Mouse (Mus musculus) embryo, embryonic 9.5 days (tissue): ENCODE results near the gene Sorcs3.

ENCODE experiments used
- DNase-seq: peaks from one replicate; pipeline ENCODE4 v3.0.0-alpha.2; 2017; ENCODE audit errors: extremely low spot score

Sorcs3 gene

GRCm38 (mm10) chr19:48205929-48206814, at the start of gene Sorcs3:
TSS of gene Sorcs3 (plus strand) at chr19:48206025.
- DNase-seq, result peak; percentile 59

- no peak for DNase-seq
These were observed 40.5 kb upstream of the Sorcs3 start for GRCm38 (mm10) chr19:48165341-48165740.

GRCm38 (mm10) chr19:48167110-48167509, 38.7 kb upstream of the Sorcs3 start:
- no peak for DNase-seq

GRCm38 (mm10) chr19:48168284-48168683, 37.5 kb upstream of the Sorcs3 start:
- DNase-seq, result peak; percentile 15

GRCm38 (mm10) chr19:48174717-48175116, 31.1 kb upstream of the Sorcs3 start:
- no peak for DNase-seq

- DNase-seq, result peak; percentile 72
These were observed 1.8 kb upstream of the Sorcs3 start for GRCm38 (mm10) chr19:48203928-48204470.

GRCm38 (mm10) chr19:48204476-48204875, 1.3 kb upstream of the Sorcs3 start:
- peak; percentile 11 for DNase-seq

GRCm38 (mm10) chr19:48204892-48205761, 698 bp upstream of the Sorcs3 start:
- DNase-seq, result peak; percentile 47

- peak; percentile 29 for DNase-seq
These were observed 1.3 kb downstream of the Sorcs3 start for GRCm38 (mm10) chr19:48206861-48207730.

GRCm38 (mm10) chr19:48207731-48208370, 2.0 kb downstream of the Sorcs3 start:
- peak; percentile 58 for DNase-seq

GRCm38 (mm10) chr19:48215379-48215778, 9.6 kb downstream of the Sorcs3 start:
- no peak for DNase-seq

GRCm38 (mm10) chr19:48237786-48238372, 32.1 kb downstream of the Sorcs3 start:
- no peak for DNase-seq

GRCm38 (mm10) chr19:48238391-48238790, 32.6 kb downstream of the Sorcs3 start:
- no peak for DNase-seq

- no peak for DNase-seq
These were observed 35.1 kb downstream of the Sorcs3 start for GRCm38 (mm10) chr19:48240960-48241359.

- no peak for DNase-seq
These were observed 38.2 kb downstream of the Sorcs3 start for GRCm38 (mm10) chr19:48244036-48244435.

- no peak for DNase-seq
These were observed 53.4 kb downstream of the Sorcs3 start for GRCm38 (mm10) chr19:48259223-48259622.

GRCm38 (mm10) chr19:48260671-48261070, 54.8 kb downstream of the Sorcs3 start:
- DNase-seq, result no peak

GRCm38 (mm10) chr19:48263750-48264149, 57.9 kb downstream of the Sorcs3 start:
- peak; percentile 4 for DNase-seq

- DNase-seq, result no peak
These were observed 74.4 kb downstream of the Sorcs3 start for GRCm38 (mm10) chr19:48280273-48280672.

- no peak for DNase-seq
These were observed 76.4 kb downstream of the Sorcs3 start for GRCm38 (mm10) chr19:48282250-48282649.
